Mouse (Mus musculus): ENCODE measurements at regions not wholly inside any gene's neighbourhood (a gene's known extent, or its start where the extent isn't known, plus 50 kb on each side); places are given as distances from the start of the nearest gene placed in this dataset.

GRCm38 (mm10) chr12:54516463-54516862, 139.9 kb downstream of the Sptssa start:
- no peak for TF ChIP-seq CTCF (IDR thresholded peaks at IDR 0.05; ENCODE audit: extremely low read depth, insufficient read length, insufficient replicate concordance, low read depth, low read length)
- TF ChIP-seq POLR2A (IDR thresholded peaks at IDR 0.05; ENCODE audit: low read depth, low read length): no peak
